Mouse (Mus musculus): Measurements from ENCODE around the gene Gm13271.

- no peak for TF ChIP-seq POLR2A (IDR thresholded peaks at IDR 0.05; ENCODE audit: low read depth, low read length)
- TF ChIP-seq CTCF (IDR thresholded peaks at IDR 0.05; ENCODE audit: extremely low read depth, insufficient read length, insufficient replicate concordance, low read depth, low read length): no peak
These were observed 10.5 kb upstream of the Gm13271 start for GRCm38 (mm10) chr4:88744207-88744606.
